Mouse (Mus musculus) erythroblast, embryonic 14.5 days (primary cell): ENCODE data around the gene Camk2b.

ENCODE experiments used
- GATA1 ChIP-seq: IDR thresholded peaks from 2 replicates; pipeline ENCODE4 v1.6.1; 2012; ENCODE audit warnings: low read length, inconsistent platforms, mixed read lengths
- TAL1 ChIP-seq: IDR thresholded peaks from 3 replicates; pipeline ENCODE4 v1.6.1; 2012; ENCODE audit warnings: low read length, inconsistent platforms, mixed read lengths

DNA sequence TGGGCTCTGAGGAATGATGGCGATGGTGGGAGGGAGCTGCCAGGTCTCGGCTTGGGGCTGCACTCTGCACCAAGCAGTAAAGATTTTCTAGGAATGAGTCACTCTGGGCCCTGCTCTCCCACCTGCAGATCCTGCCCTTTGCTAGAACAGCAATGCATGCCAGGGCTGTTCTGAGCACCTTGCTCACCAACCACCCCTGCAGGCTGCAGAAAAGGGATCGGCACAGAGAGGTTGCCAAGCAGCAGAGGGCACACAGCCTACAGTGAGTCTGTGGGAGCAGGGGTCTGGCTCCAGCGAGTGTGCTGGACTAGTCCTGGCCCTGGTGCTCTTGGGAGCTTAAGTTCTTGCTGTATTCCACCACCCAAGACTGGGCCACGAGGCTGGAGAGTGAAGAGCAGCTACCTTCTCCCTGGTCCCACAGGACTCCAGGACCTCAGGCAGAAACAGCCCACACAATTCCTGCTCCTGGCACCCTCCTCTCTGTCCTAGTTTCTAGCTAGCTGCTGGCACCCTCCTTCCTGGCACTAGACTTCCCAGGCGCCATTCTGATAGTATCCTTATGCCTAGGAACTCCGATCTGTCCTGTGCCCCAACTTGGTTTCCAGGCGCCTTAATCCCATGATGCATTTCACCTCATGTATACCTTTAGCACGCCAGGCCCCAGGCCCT lies 64.0 kb downstream of the Camk2b start:
- TF ChIP-seq TAL1 (no peak), GATA1 (no peak)
